Mouse (Mus musculus): ENCODE results near the gene Ewsr1. TPM values are rescaled to one million over a fixed set of nuclear protein-coding genes. Genes with fewer than 3 reads are reported as not detected.

Ewsr1 gene
- polyA plus RNA-seq (2016; fragmentation: Nextera tagmentation; extraction: Ambion mirVana), result 891 and 892 TPM in 2 replicates

DNA sequence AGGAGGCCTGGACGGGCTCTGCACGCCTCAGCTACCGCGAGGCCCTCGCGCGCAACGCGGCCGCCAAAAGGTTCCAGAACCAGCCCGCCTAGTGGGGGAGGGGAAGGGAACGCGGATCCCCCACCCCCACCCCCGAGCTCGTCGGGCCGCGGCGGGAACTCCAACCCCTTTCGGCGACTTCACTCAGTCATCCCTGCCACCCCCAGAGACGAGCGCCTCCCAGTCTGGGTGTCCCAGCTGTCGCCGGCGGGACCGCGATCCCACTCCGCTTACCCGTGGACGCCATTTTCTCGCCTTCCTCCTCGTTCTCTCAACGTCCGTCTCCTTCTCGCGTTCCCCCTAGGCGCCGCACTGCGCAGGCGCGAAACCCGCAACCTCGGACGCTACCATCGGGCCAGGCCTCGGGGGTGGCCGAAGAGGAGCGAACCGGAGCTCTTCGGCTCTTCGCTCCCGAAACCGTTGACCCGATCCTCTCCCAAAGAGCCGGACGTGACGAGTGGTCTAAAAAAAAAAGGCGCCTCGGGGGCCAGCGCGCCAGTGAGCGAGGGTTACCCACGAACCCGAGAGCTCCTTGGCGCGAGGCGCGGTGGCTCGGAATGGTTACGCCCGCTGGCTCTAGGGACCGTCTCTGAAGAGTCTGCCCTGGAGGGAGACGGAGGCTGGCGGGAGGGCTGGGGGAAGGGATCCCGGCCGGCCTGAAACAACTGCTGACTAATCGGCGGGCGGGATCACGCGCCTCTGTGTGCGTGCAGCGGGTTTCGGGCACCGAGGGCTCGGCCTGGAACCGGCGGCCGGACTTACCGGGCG lies at the start of gene Ewsr1, which contains the start of gene Rhbdd3:
Gene Ewsr1, minus strand, starts transcription at position 531 of the 807 bp plus-strand sequence.
Gene Rhbdd3, plus strand, starts transcription at position 191 of the 807 bp plus-strand sequence.
- Histone ChIP-seq H3K4me3 (peak within 1 kb of the TSS; percentile 98), H3K9me3 (no peaks in the 10 kb centered on the region), H3K27me3 (no peaks in the 10 kb centered on the region), H3K9ac (replicated peaks) (peak within 1 kb of the TSS; percentile 98), H3K36me3 (peaks cover 8% of the 10 kb centered on the region), H3K4me2 (replicated peaks) (peak within 1 kb of the TSS; percentile 94), H3K4me1 (peaks cover 27% of the 10 kb centered on the region), H3K27ac (replicated peaks) (peak within 1 kb of the TSS; percentile 94)
- peak; percentile 91 for ATAC-seq (ENCODE audit: low FRiP score, low read depth)
- under 1% methylated on average over 84 of the region's 92 CpGs for WGBS

DNA sequence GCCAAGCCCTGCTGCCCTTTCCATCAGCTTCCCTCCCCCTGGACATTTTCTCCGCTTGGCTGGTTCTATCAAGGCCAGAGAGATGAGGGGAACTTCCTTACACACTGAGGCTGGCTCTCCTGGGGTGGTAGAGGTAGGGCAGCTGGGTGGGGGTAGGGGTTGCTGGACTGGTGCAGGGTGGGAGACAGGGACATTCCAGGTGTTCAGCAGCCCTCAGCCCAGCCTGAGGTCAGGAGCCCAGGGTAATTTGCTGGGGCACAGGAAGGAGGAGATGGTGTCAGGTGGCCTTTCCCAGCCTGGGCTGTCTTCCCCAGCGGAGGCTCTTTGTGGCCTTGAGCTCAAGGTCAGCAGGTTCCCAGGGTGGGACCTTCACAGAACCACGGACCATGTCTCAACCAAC lies 46.5 kb upstream of the Ewsr1 start:
- peaks cover 29% of the 10 kb centered on the region for H3K4me1 ChIP-seq
- no peak overlapping the region for H3K27ac ChIP-seq (replicated peaks)
- H3K4me2 ChIP-seq (replicated peaks), result no peak overlapping the region
- ATAC-seq (ENCODE audit: low FRiP score, low read depth), result no peak
- no peaks in the 10 kb centered on the region for H3K9me3 ChIP-seq
- WGBS, result 70% methylated on average over 3 of the region's 3 CpGs
- H3K27me3 ChIP-seq, result peaks cover 20% of the 10 kb centered on the region
- no peak overlapping the region for H3K9ac ChIP-seq (replicated peaks)
- no peaks in the 10 kb centered on the region for H3K36me3 ChIP-seq
- H3K4me3 ChIP-seq, result no peak overlapping the region

DNA sequence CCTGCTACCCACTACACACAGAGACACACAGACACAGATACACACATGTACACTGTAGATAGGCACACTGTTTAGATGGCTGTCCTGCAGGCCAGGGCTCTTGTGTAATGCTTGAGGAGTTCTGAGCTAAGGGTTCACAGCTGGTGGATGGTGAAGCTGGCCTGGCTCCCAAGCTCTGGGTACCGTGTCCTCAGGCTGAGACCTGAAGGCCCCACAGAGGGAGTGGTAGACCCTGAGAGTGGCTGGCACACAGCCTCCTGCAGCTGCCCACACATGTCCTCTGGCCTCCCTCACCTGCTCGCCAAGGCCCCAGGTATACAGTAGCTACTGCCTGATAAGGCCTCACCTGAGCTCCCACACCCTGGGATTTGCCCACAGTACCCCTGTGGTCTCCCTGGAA lies 42.9 kb upstream of the Ewsr1 start:
- Histone ChIP-seq H3K4me2 (replicated peaks) (no peak overlapping the region), H3K36me3 (no peaks in the 10 kb centered on the region), H3K27me3 (no peaks in the 10 kb centered on the region), H3K4me1 (peaks cover 4% of the 10 kb centered on the region; the same call in 1 of the 2 replicates), H3K27ac (replicated peaks) (no peak overlapping the region), H3K9me3 (no peaks in the 10 kb centered on the region), H3K4me3 (no peak overlapping the region), H3K9ac (replicated peaks) (no peak overlapping the region)
- 94% methylated on average over 2 of the region's 2 CpGs for WGBS
- no peak for ATAC-seq (ENCODE audit: low FRiP score, low read depth)

DNA sequence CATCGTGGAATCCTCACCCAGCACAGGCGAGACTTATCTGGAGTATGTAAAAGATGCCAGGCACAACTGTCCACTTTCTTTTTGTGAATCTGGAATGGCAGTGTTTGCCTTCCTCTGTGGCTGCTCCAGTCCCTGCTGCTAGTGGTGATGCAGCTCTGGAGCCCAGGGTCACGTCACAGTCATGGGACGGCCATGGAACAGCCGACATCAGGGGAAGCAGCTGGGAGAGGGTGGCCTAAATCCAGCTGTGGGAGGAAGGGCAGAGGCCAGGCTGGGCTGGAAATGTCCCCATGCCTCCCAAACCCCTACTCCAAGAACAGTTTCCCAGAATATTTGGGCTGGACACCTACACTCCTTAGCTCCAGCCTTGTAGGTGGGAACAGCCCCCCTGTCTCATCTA lies 42.2 kb upstream of the Ewsr1 start:
- Histone ChIP-seq H3K36me3 (no peaks in the 10 kb centered on the region), H3K27ac (replicated peaks) (no peak overlapping the region), H3K9ac (replicated peaks) (no peak overlapping the region), H3K4me1 (peaks cover 4% of the 10 kb centered on the region; the same call in 1 of the 2 replicates), H3K27me3 (no peaks in the 10 kb centered on the region), H3K9me3 (no peaks in the 10 kb centered on the region), H3K4me3 (no peak overlapping the region), H3K4me2 (replicated peaks) (no peak overlapping the region)
- 88% methylated on average over 5 of the region's 5 CpGs for WGBS
- ATAC-seq (ENCODE audit: low FRiP score, low read depth), result no peak

DNA sequence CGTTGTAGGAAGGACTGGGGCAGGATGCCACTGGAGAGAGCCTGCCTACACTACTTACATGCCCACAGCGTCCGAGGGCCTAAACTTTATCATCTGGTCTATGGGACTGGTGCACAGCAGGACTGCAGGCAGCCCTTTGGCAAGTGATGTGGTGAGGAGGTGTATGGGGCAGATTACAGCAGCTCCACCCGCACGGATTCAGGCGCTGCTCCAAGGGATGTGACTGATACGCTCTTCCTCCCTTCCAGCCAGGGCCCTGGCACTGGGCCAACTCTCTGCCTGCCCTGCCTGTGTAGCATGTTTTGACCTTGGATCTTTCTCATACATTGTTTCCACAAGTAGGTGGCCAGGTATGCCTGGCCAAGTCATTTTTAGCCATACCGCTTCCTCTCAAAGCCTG lies 41.6 kb upstream of the Ewsr1 start:
- Histone ChIP-seq H3K36me3 (no peaks in the 10 kb centered on the region), H3K27ac (replicated peaks) (no peak overlapping the region), H3K9ac (replicated peaks) (no peak overlapping the region), H3K4me2 (replicated peaks) (no peak overlapping the region), H3K4me1 (peaks cover 4% of the 10 kb centered on the region; the same call in 1 of the 2 replicates), H3K9me3 (no peaks in the 10 kb centered on the region), H3K27me3 (no peaks in the 10 kb centered on the region), H3K4me3 (no peak overlapping the region)
- WGBS, result 69% methylated on average over 8 of the region's 8 CpGs
- no peak for ATAC-seq (ENCODE audit: low FRiP score, low read depth)

DNA sequence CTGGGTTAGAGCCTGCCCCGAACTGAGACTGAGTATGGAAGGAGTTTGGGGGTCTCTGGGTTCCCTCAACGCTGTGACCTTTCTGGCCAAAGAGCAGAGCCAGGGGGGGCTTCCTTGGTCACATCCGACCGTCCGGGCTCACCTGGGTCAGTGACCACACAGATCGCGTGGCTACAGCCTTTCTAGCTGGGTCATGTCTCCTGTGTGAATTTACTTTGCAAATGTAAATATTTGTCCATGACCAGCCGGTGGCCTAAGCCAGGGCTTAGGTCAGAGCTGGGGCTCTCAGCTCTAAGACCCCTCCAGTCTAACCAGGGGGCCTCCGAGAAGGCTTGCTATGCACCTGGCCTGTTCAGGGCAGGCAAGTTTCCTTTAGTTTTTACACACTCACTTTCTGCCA lies 40.3 kb upstream of the Ewsr1 start:
- Histone ChIP-seq H3K4me1 (peaks cover 4% of the 10 kb centered on the region; the same call in 1 of the 2 replicates), H3K9me3 (no peaks in the 10 kb centered on the region), H3K9ac (replicated peaks) (no peak overlapping the region), H3K4me3 (no peak overlapping the region), H3K36me3 (no peaks in the 10 kb centered on the region), H3K4me2 (replicated peaks) (no peak overlapping the region), H3K27me3 (no peaks in the 10 kb centered on the region), H3K27ac (replicated peaks) (no peak overlapping the region)
- WGBS, result 78% methylated on average over 9 of the region's 9 CpGs
- ATAC-seq (ENCODE audit: low FRiP score, low read depth), result no peak

DNA sequence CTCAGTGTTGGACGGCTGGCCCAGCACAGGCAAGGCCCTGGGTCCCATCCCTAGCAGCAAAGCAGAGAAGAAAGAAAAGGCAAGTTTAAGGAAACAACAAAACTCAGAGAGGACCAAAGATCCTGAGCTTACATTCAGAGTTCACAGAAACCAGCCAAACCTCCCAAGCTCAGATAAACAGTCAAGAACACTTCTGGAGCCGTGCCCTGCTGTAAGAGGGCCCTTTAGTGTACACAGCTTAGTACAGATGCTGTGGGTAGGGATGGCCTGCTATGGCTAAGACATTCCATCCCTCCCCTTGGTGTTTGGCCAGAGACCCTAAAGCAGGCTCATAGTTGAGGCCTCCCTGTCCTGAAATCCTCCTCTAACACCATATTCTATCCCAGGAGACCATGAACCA lies 39.6 kb upstream of the Ewsr1 start:
- Histone ChIP-seq H3K4me1 (peaks cover 4% of the 10 kb centered on the region; the same call in 1 of the 2 replicates), H3K4me2 (replicated peaks) (no peak overlapping the region), H3K36me3 (no peaks in the 10 kb centered on the region), H3K9me3 (no peaks in the 10 kb centered on the region), H3K4me3 (no peak overlapping the region), H3K27ac (replicated peaks) (no peak overlapping the region), H3K27me3 (no peaks in the 10 kb centered on the region), H3K9ac (replicated peaks) (no peak overlapping the region)
- 89% methylated on average over 2 of the region's 2 CpGs for WGBS
- ATAC-seq (ENCODE audit: low FRiP score, low read depth), result no peak

DNA sequence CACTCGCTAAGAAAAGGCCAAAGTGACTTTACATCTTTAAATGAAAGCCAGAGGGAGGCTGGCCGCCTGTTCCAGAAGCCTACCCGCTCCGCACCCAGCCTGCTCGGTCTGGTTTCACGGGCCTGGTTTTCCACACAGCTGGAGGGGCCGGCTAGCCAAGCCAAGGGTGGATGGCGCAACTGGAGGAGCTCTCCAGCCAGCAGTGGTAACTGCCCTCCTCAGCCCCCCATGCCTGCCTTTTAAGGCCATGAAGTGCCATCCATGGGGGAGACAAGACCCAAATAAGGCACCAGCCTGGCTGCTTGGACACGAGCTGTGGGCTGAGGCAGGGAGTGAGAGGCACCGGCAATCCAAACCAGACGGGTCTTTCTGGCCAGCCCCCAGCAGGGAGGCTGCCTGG lies 36.8 kb upstream of the Ewsr1 start:
- ATAC-seq (ENCODE audit: low FRiP score, low read depth), result no peak
- 84% methylated on average over 11 of the region's 11 CpGs for WGBS
- no peak overlapping the region for H3K27ac ChIP-seq (replicated peaks)
- H3K4me3 ChIP-seq, result no peak overlapping the region
- H3K36me3 ChIP-seq, result no peaks in the 10 kb centered on the region
- H3K4me1 ChIP-seq, result peaks cover 4% of the 10 kb centered on the region; the same call in 1 of the 2 replicates
- H3K9ac ChIP-seq (replicated peaks), result no peak overlapping the region
- H3K4me2 ChIP-seq (replicated peaks), result no peak overlapping the region
- no peaks in the 10 kb centered on the region for H3K27me3 ChIP-seq
- H3K9me3 ChIP-seq, result no peaks in the 10 kb centered on the region

DNA sequence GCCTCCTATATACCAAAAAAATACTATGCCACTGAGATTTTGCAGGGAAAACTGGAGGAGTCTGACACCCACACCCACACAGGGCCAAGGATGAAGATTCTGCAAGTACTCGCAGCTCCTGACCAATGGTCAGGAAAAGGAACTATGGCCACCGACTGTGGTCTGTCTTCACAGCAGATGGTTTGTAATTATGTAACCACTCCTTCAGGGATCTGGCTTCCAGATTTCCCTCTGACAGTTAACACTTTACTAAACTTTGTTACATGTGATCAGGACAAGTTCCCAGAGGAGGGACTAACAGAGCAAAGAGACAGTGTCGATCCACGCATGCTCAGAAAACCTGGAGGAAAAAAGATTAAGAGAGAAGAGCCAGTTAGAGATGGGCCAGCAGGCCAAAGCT lies 33.7 kb upstream of the Ewsr1 start:
- Histone ChIP-seq H3K9me3 (no peaks in the 10 kb centered on the region), H3K4me2 (replicated peaks) (no peak overlapping the region), H3K27me3 (no peaks in the 10 kb centered on the region; the same call in 1 of the 2 replicates), H3K4me1 (peaks cover 20% of the 10 kb centered on the region), H3K36me3 (no peaks in the 10 kb centered on the region), H3K4me3 (no peak overlapping the region), H3K9ac (replicated peaks) (no peak overlapping the region), H3K27ac (replicated peaks) (no peak overlapping the region)
- WGBS, result 84% methylated on average over 4 of the region's 4 CpGs
- ATAC-seq (ENCODE audit: low FRiP score, low read depth), result no peak

DNA sequence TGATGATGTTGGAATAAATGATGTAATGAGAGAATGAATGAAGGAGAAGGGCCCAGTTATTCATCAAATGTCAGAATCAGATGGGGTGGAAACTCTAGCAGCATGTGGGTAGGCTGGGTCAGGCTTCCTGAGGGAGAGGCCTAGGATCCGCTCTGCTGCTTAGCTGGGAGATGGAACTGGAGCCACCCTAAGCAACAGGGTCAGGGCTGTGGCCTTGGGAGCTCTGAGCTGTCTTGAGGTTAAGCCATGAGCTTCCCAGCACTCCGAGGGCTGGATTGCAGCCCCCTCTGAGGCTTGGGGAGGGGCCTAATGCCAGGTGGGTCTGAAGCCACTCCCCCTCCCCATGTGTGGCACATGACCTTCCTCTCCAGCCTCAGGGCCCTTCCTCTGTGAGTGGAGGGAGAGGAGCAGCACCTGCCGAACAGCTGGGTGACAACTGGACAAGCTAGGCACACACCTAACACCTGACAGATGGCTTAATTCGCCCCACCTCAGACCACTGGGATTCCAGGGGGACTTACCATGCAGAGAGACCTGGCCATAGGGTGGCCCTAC lies 31.1 kb upstream of the Ewsr1 start:
- Histone ChIP-seq H3K4me1 (peaks cover 20% of the 10 kb centered on the region), H3K36me3 (no peaks in the 10 kb centered on the region), H3K9me3 (no peaks in the 10 kb centered on the region), H3K27me3 (no peaks in the 10 kb centered on the region; the same call in 1 of the 2 replicates), H3K4me2 (replicated peaks) (no peak overlapping the region), H3K4me3 (no peak overlapping the region), H3K9ac (replicated peaks) (no peak overlapping the region), H3K27ac (replicated peaks) (no peak overlapping the region)
- 58% methylated on average over 4 of the region's 4 CpGs for WGBS
- ATAC-seq (ENCODE audit: low FRiP score, low read depth), result no peak

DNA sequence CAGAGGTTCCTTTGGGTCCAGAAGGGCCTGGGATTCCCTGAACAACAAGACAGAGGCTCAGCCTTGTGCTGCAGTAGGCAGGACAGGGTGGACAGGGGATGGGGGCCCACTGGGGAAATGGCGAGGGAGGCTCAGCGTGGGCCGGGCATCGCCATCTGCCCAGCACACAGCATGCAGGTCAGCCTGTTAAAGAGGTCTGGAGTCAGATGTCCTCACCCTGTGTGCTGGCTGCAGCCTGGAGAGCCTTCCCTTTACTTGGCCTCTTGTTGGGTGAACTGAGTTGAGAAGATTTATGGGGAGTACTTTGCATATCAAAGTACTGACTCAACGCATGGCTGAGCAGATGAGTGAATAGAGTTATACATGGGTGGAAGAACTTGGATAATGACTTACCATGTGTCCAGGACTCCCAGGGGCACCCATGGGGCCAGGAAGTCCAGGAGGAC lies 30.0 kb upstream of the Ewsr1 start:
- H3K36me3 ChIP-seq, result no peaks in the 10 kb centered on the region
- no peak overlapping the region for H3K4me3 ChIP-seq
- H3K27ac ChIP-seq (replicated peaks), result peak overlapping the region; percentile 35
- H3K9ac ChIP-seq (replicated peaks), result 0 out of 2 replicates have a peak overlapping the region, but pooled peaks have one; percentile 4
- peaks cover 20% of the 10 kb centered on the region for H3K4me1 ChIP-seq
- peak; percentile 60; the same call in 1 of the 2 replicates for ATAC-seq (ENCODE audit: low FRiP score, low read depth)
- peak overlapping the region; percentile 17; the same call in 1 of the 2 replicates for H3K4me2 ChIP-seq (replicated peaks)
- 14% methylated on average over 5 of the region's 5 CpGs for WGBS
- H3K27me3 ChIP-seq, result no peaks in the 10 kb centered on the region; the same call in 1 of the 2 replicates
- no peaks in the 10 kb centered on the region for H3K9me3 ChIP-seq

DNA sequence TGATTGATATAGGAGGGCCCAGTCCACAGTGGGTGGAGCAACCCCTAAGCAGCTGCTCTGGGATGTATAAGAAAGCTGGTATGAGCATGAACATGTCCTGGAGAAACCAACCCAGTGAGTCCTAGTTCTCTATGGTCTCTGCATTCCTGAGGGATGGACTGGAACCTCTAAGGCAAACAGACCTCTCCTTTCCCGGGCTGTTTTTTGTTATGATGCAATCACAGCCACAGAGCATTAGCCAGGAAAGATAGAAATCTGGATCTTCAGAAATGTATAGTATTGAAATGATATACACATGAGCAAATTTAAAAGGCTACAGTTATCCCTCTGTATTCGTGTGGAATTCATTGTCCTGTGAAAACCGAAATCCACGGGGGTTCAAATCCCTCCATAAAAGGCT lies 26.6 kb upstream of the Ewsr1 start:
- ATAC-seq (ENCODE audit: low FRiP score, low read depth), result no peak

More for the DNA sequence above, 26.6 kb upstream of the Ewsr1 start:
- Histone ChIP-seq H3K9ac (replicated peaks) (no peak overlapping the region), H3K4me1 (peaks cover 20% of the 10 kb centered on the region), H3K9me3 (no peaks in the 10 kb centered on the region), H3K36me3 (no peaks in the 10 kb centered on the region), H3K4me2 (replicated peaks) (no peak overlapping the region), H3K4me3 (no peak overlapping the region), H3K27ac (replicated peaks) (no peak overlapping the region), H3K27me3 (no peaks in the 10 kb centered on the region; the same call in 1 of the 2 replicates)
- WGBS, result 75% methylated on average over 4 of the region's 4 CpGs

Data from midbrain, embryonic 12.5 days (tissue).